ENCODE assay signal across 9 mouse cellular contexts in the genomic region with DNA sequence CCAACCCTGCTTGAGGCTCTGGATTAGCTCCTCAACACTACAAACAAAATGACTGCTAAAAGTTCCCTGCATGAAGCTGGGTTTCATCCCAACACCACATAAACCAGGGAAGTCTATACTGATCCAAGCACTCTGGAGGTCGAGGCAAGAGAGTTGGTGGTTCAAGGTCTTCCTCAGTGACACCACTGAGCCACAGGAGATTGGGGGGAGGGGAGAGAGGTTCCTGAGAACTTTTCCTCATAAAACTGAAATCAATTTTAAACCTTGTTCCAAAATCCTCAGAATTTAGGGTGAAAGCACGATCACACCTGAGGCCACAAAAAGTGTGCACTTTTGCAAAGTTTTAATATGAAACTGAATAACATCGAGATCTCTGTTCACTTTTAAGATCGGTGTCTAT. TPM values are rescaled to one million over a fixed set of nuclear protein-coding genes. Genes with fewer than 3 reads are reported as not detected.
DNase-seq lines count a peak whose midpoint lies in the region; ATAC-seq and TF ChIP-seq lines count a peak whose summit lies in the region.
"Had no signal": no experiment of that assay in that cellular context is flagged by ENCODE, and none has a peak within 500 bp of the region (broad histone marks: within the 10 kb centered on the region; RNA-seq: fewer than 3 reads in every experiment).

No protein-coding gene starts in this region.

- DNase-seq in liver, adult 2 months (ENCODE audit: extremely low read depth, low read depth, low spot score): no peak
- DNase-seq in liver: no peak
- no peak for DNase-seq in embryo, embryonic 10.5 days (ENCODE audit: low spot score)
- no peak for DNase-seq in cerebellum, adult 11 months
- DNase-seq: right cerebral cortex, postnatal 14 days had no signal

- H3K27me3 ChIP-seq in liver, adult 2 months (ENCODE audit: control insufficient read depth, insufficient read depth, low read length): no peaks in the 10 kb centered on the region
- H3K27me3 ChIP-seq in intestine, embryonic 16.5 days (replicated peaks; ENCODE audit: control insufficient read depth, insufficient read depth, low read length): no peaks in the 10 kb centered on the region
- no peaks in the 10 kb centered on the region for H3K27me3 ChIP-seq in myocyte (ENCODE audit: control insufficient read depth, insufficient read depth, insufficient read length)

- ATAC-seq in intestine, embryonic 16.5 days: no peak
- no peak for ATAC-seq in cerebellum, adult (ENCODE audit: insufficient number of reproducible peaks, low FRiP score, low TSS enrichment)

- WGBS in liver, adult 2 months: 27% methylated on average over 4 of the region's 4 CpGs
- 68% methylated on average over 4 of the region's 4 CpGs for WGBS in intestine, embryonic 16.5 days

- H3K36me3 ChIP-seq in liver, adult 2 months (ENCODE audit: control insufficient read depth, insufficient read depth, low read length): no peaks in the 10 kb centered on the region
- H3K36me3 ChIP-seq in intestine, embryonic 16.5 days (ENCODE audit: control insufficient read depth, insufficient read depth, low read length): no peaks in the 10 kb centered on the region
- no peaks in the 10 kb centered on the region for H3K36me3 ChIP-seq in myocyte (ENCODE audit: control insufficient read depth, insufficient read depth)

- H3K4me1 ChIP-seq in liver, adult 2 months (ENCODE audit: control insufficient read depth, insufficient read depth, low read length): peaks cover 31% of the 10 kb centered on the region
- peaks cover 7% of the 10 kb centered on the region; the same call in 1 of the 2 replicates for H3K4me1 ChIP-seq in embryonic fibroblast, embryonic 13.5 days (ENCODE audit: control insufficient read depth, insufficient read depth, low read length)
- H3K4me1 ChIP-seq in intestine, embryonic 16.5 days (ENCODE audit: control insufficient read depth, insufficient read depth, low read length): peaks cover 17% of the 10 kb centered on the region

- no peaks in the 10 kb centered on the region for H3K9me3 ChIP-seq in intestine, embryonic 16.5 days (ENCODE audit: control insufficient read depth, low read length)

- TF ChIP-seq CTCF in liver, adult 2 months (IDR thresholded peaks at IDR 0.05; ENCODE audit: low read depth, low read length): no peak
- no peak for TF ChIP-seq CTCF in embryonic fibroblast, embryonic 13.5 days (IDR thresholded peaks at IDR 0.05; ENCODE audit: borderline replicate concordance, insufficient read depth, low read length)

- H3K27ac ChIP-seq in liver, adult 2 months (replicated peaks; ENCODE audit: insufficient read depth, low read depth, low read length): no peak overlapping the region
- H3K27ac ChIP-seq in embryonic fibroblast, embryonic 13.5 days (ENCODE audit: insufficient read depth, low read length): no peak overlapping the region
- H3K27ac ChIP-seq in intestine, embryonic 16.5 days (ENCODE audit: low read length): no peak overlapping the region

- H3ac ChIP-seq in myocyte (ENCODE audit: control insufficient read depth, insufficient read length): no peak overlapping the region

- H3K4me3 ChIP-seq in liver, adult 2 months (ENCODE audit: insufficient read depth, low read depth, low read length): no peak overlapping the region
- peak overlapping the region; percentile 10; the same call in 1 of the 2 replicates for H3K4me3 ChIP-seq in embryonic fibroblast, embryonic 13.5 days (ENCODE audit: insufficient read depth, low read length)
- peak overlapping the region; percentile 78 for H3K4me3 ChIP-seq in intestine, embryonic 16.5 days (ENCODE audit: low read length)
- H3K4me3 ChIP-seq in myocyte: peak overlapping the region; percentile 46

- peaks cover 16% of the 10 kb centered on the region; the same call in 1 of the 2 replicates for H3K79me2 ChIP-seq in liver, adult 2 months (ENCODE audit: control insufficient read depth, insufficient read depth, low read length)
- H3K79me2 ChIP-seq in myocyte (ENCODE audit: control insufficient read depth, insufficient read depth): peaks cover 64% of the 10 kb centered on the region

- H3K9ac ChIP-seq in liver, adult 2 months (ENCODE audit: low read depth, low read length): peak overlapping the region; percentile 21; the same call in 1 of the 2 replicates
- H3K9ac ChIP-seq in intestine, embryonic 16.5 days (ENCODE audit: low read depth, low read length): no peak overlapping the region

- H3K4me2 ChIP-seq in intestine, embryonic 16.5 days (ENCODE audit: low read depth, low read length): peak overlapping the region; percentile 57
- peak overlapping the region; percentile 72 for H3K4me2 ChIP-seq in myocyte (ENCODE audit: low read depth)

- no peak for TF ChIP-seq POLR2A in liver, adult 2 months (IDR thresholded peaks at IDR 0.05; ENCODE audit: extremely low read depth, insufficient read depth, low read length)
- no peak for TF ChIP-seq POLR2A in embryonic fibroblast, embryonic 13.5 days (IDR thresholded peaks at IDR 0.05; ENCODE audit: low read depth, low read length)
- TF ChIP-seq POLR2A in myocyte (IDR thresholded peaks at IDR 0.05; ENCODE audit: insufficient read length, low read depth): no peak

TF ChIP-seq in myocyte, 11 proteins besides CTCF, POLR2A, EP300 and RAD21:
- no peak for TF ChIP-seq MYOD1 (IDR thresholded peaks at IDR 0.05; ENCODE audit: control insufficient read depth in 1 of 3, insufficient read length in 2 of 3, low read depth in 2 of 3)
- no peak for TF ChIP-seq REST (IDR thresholded peaks at IDR 0.05; ENCODE audit: insufficient read depth, insufficient read length)

RNA-seq across cellular contexts. Expression of a gene that starts 1.8 kb away (rescaled TPM):
- 50.9 and 65.2 TPM in 2 replicates for total RNA-seq in liver, adult 2 months (2014; rRNA removed)
- polyA plus RNA-seq in liver, adult 2 months (2012; rRNA removed): 8.7 and 10.0 TPM in 2 replicates
- 132 and 150 TPM in 2 replicates for polyA plus RNA-seq in embryonic fibroblast, embryonic 13.5 days (2011; ENCODE audit: insufficient read length, low read depth, missing spikeins)
- 104 and 107 TPM in 2 replicates for polyA plus RNA-seq in intestine, embryonic 16.5 days (2015; fragmentation: Nextera tagmentation; extraction: Ambion mirVana)
- polyA plus RNA-seq in myocyte (2012; fragmentation: generic; extraction: Trizol): 25.2 TPM
